Mouse (Mus musculus) forebrain, embryonic 14.5 days (tissue): ENCODE data around the gene Frmpd1. TPM values are rescaled to one million over a fixed set of nuclear protein-coding genes. Genes with fewer than 3 reads are reported as not detected.
A peak's percentile ranks its signal among the peaks of the same experiment; 100 is the strongest.

ENCODE experiments used
- ATAC-seq: fragments of 200-750 bp; cut with Nextera tagmentation; 2 replicates; pipeline ENCODE4 v1.8.0; 2017; ENCODE audit warnings: mild to moderate bottlenecking, moderate library complexity
- DNase-seq: peaks from one replicate; pipeline ENCODE4 v3.0.0-alpha.2; 2015; ENCODE audit warnings: low spot score
- H3K27ac ChIP-seq: fragments of 300-500 bp; sonication (generic); 2 replicates; pipeline ENCODE4 v1.5.1; 2014; ENCODE audit warnings: low read depth, mild to moderate bottlenecking, control low read depth, low read length, moderate library complexity
- H3K27me3 ChIP-seq: fragments of 300-500 bp; sonication (generic); replicated peaks from 2 replicates; pipeline ENCODE4 v1.6.1; 2014; ENCODE audit warnings: low read length, control low read depth, mixed read lengths; ENCODE audit not compliant: control insufficient read depth, insufficient read depth
- H3K36me3 ChIP-seq: fragments of 300-500 bp; sonication (generic); 2 replicates; pipeline ENCODE4 v1.6.1; 2014; ENCODE audit warnings: low read length, control low read depth; ENCODE audit not compliant: control insufficient read depth, insufficient read depth
- H3K4me1 ChIP-seq: fragments of 300-500 bp; sonication (generic); 2 replicates; pipeline ENCODE4 v1.6.1; 2014; ENCODE audit warnings: antibody characterized with exemption, low read length, control low read depth; ENCODE audit not compliant: control insufficient read depth, insufficient read depth
- H3K4me2 ChIP-seq: fragments of 300-500 bp; sonication (generic); 2 replicates; pipeline ENCODE4 v1.6.1; 2014; ENCODE audit warnings: mild to moderate bottlenecking, control low read depth, low read length
- H3K4me3 ChIP-seq: fragments of 300-500 bp; sonication (generic); 2 replicates; pipeline ENCODE4 v1.5.1; 2014; ENCODE audit warnings: low read depth, low read length, control low read depth
- H3K9ac ChIP-seq: fragments of 300-500 bp; sonication (generic); 2 replicates; pipeline ENCODE4 v1.6.1; 2014; ENCODE audit warnings: mild to moderate bottlenecking, low read length, control low read depth, moderate library complexity
- H3K9me3 ChIP-seq: fragments of 300-500 bp; sonication (generic); replicated peaks from 2 replicates; pipeline ENCODE4 v1.6.1; 2016; ENCODE audit warnings: low read length, control low read depth, mixed read lengths; ENCODE audit not compliant: control insufficient read depth
- WGBS: fragments of 180-500 bp; shearing (Covaris S2); extraction: QIAGEN DNeasy Blood & Tissue Kit; methylation state at CpG from one replicate; pipeline ENCODE4 v1.1.7; 2014; 5-methylcytosine and 5-hydroxymethylcytosine counted together
- polyA plus RNA-seq: library from polyadenylated mRNA; unstranded; fragments of >200 nt; fragmentation: Nextera tagmentation; extraction: Ambion mirVana; gene quantifications from 2 replicates; pipeline ENCODE4 v1.2.1, GENCODE M21; 2014

Gene Frmpd1
- polyA plus RNA-seq, 1 experiment from 2014 or later: 0.25 TPM

GRCm38 (mm10) chr4:45165477-45165876 lies 19.2 kb upstream of the Frmpd1 start:
- H3K9me3 ChIP-seq: no peaks in the 10 kb centered on the region

GRCm38 (mm10) chr4:45165955-45166354 lies 18.7 kb upstream of the Frmpd1 start:
- Histone ChIP-seq H3K4me3 (no peak overlapping the region), H3K27me3 (no peaks in the 10 kb centered on the region), H3K4me1 (no peaks in the 10 kb centered on the region), H3K27ac (no peak overlapping the region), H3K4me2 (no peak overlapping the region), H3K9ac (no peak overlapping the region), H3K9me3 (no peaks in the 10 kb centered on the region), H3K36me3 (no peaks in the 10 kb centered on the region)
- WGBS: 83% methylated on average over 3 of the region's 3 CpGs
- ATAC-seq (no peak), DNase-seq (no peak)

More at GRCm38 (mm10) chr4:45165477-45165876, 19.2 kb upstream of the Frmpd1 start:
- no peak for ATAC-seq
- Histone ChIP-seq H3K4me1 (no peaks in the 10 kb centered on the region), H3K9ac (no peak overlapping the region), H3K4me2 (no peak overlapping the region), H3K27ac (no peak overlapping the region), H3K27me3 (no peaks in the 10 kb centered on the region), H3K36me3 (no peaks in the 10 kb centered on the region), H3K4me3 (no peak overlapping the region)
- DNase-seq: no peak
- 88% methylated on average over 1 of the region's 1 CpGs for WGBS

- no peak overlapping the region for H3K9ac ChIP-seq
- no peaks in the 10 kb centered on the region for H3K36me3 ChIP-seq
- DNase-seq: no peak
- H3K4me2 ChIP-seq: no peak overlapping the region
- H3K4me3 ChIP-seq: no peak overlapping the region
- no peak overlapping the region for H3K27ac ChIP-seq
- WGBS: 81% methylated on average over 9 of the region's 9 CpGs
- no peaks in the 10 kb centered on the region for H3K4me1 ChIP-seq
- ATAC-seq: no peak
- H3K9me3 ChIP-seq: no peaks in the 10 kb centered on the region
- no peaks in the 10 kb centered on the region for H3K27me3 ChIP-seq
These were observed 13.3 kb upstream of the Frmpd1 start for GRCm38 (mm10) chr4:45171340-45171739.

- H3K4me3 ChIP-seq: peak overlapping the region; percentile 48
- ATAC-seq: 0 out of 2 replicates have a peak, but pooled peaks have one; percentile 35
- peak overlapping the region; percentile 99 for H3K4me2 ChIP-seq
- no peaks in the 10 kb centered on the region for H3K9me3 ChIP-seq
- H3K9ac ChIP-seq: peak overlapping the region; percentile 63; the same call in 1 of the 2 replicates
- H3K36me3 ChIP-seq: no peaks in the 10 kb centered on the region
- WGBS: 22% methylated on average over 13 of the region's 13 CpGs
- no peak for DNase-seq
- no peak overlapping the region for H3K27ac ChIP-seq
- H3K27me3 ChIP-seq: peaks cover 10% of the 10 kb centered on the region
- peaks cover 4% of the 10 kb centered on the region; the same call in 1 of the 2 replicates for H3K4me1 ChIP-seq
These were observed 706 bp upstream of the Frmpd1 start for GRCm38 (mm10) chr4:45183818-45184520.

- DNase-seq (no peak), ATAC-seq (peak; percentile 21; the same call in 1 of the 2 replicates)
- Histone ChIP-seq H3K4me3 (peak overlapping the region; percentile 48), H3K9me3 (no peaks in the 10 kb centered on the region), H3K27ac (no peak overlapping the region), H3K4me1 (peaks cover 4% of the 10 kb centered on the region; the same call in 1 of the 2 replicates), H3K36me3 (no peaks in the 10 kb centered on the region), H3K9ac (peak overlapping the region; percentile 63), H3K27me3 (peaks cover 10% of the 10 kb centered on the region), H3K4me2 (peak overlapping the region; percentile 99)
- WGBS: under 1% methylated on average over 10 of the region's 10 CpGs
These were observed 625 bp downstream of the Frmpd1 start for GRCm38 (mm10) chr4:45185331-45185669.

GRCm38 (mm10) chr4:45198296-45198695 lies 13.6 kb downstream of the Frmpd1 start:
- Histone ChIP-seq H3K9me3 (no peaks in the 10 kb centered on the region), H3K4me3 (no peak overlapping the region), H3K4me1 (no peaks in the 10 kb centered on the region), H3K27me3 (no peaks in the 10 kb centered on the region), H3K4me2 (no peak overlapping the region), H3K27ac (no peak overlapping the region), H3K36me3 (no peaks in the 10 kb centered on the region), H3K9ac (no peak overlapping the region)
- ATAC-seq (no peak), DNase-seq (no peak)
- WGBS: 78% methylated on average over 3 of the region's 3 CpGs

GRCm38 (mm10) chr4:45203283-45203682 lies 18.6 kb downstream of the Frmpd1 start:
- Histone ChIP-seq H3K27me3 (no peaks in the 10 kb centered on the region), H3K4me2 (no peak overlapping the region), H3K4me1 (peaks cover 4% of the 10 kb centered on the region), H3K9me3 (no peaks in the 10 kb centered on the region), H3K27ac (no peak overlapping the region), H3K4me3 (no peak overlapping the region), H3K9ac (no peak overlapping the region), H3K36me3 (no peaks in the 10 kb centered on the region)
- DNase-seq (no peak), ATAC-seq (no peak)
- 87% methylated on average over 7 of the region's 7 CpGs for WGBS

- H3K27me3 ChIP-seq: no peaks in the 10 kb centered on the region
- no peak for ATAC-seq
- no peak for DNase-seq
- no peaks in the 10 kb centered on the region for H3K36me3 ChIP-seq
- 70% methylated on average over 4 of the region's 4 CpGs for WGBS
- H3K4me1 ChIP-seq: peaks cover 11% of the 10 kb centered on the region
- H3K9me3 ChIP-seq: no peaks in the 10 kb centered on the region
- H3K4me2 ChIP-seq: no peak overlapping the region
- no peak overlapping the region for H3K4me3 ChIP-seq
- no peak overlapping the region for H3K9ac ChIP-seq
- no peak overlapping the region for H3K27ac ChIP-seq
These were observed 22.8 kb downstream of the Frmpd1 start for GRCm38 (mm10) chr4:45207444-45207843.

GRCm38 (mm10) chr4:45208832-45209363 lies 24.2 kb downstream of the Frmpd1 start:
- no peaks in the 10 kb centered on the region for H3K9me3 ChIP-seq
- H3K27me3 ChIP-seq: no peaks in the 10 kb centered on the region
- WGBS: 9% methylated on average over 12 of the region's 12 CpGs
- H3K9ac ChIP-seq: no peak overlapping the region
- peak overlapping the region; percentile 32 for H3K4me2 ChIP-seq
- peaks cover 11% of the 10 kb centered on the region for H3K4me1 ChIP-seq
- H3K27ac ChIP-seq: 0 out of 2 replicates have a peak overlapping the region, but pooled peaks have one; percentile 39
- DNase-seq (peak; percentile 79), ATAC-seq (peak; percentile 84)
- no peak overlapping the region for H3K4me3 ChIP-seq
- H3K36me3 ChIP-seq: no peaks in the 10 kb centered on the region
